Mouse (Mus musculus) lung, embryonic 14.5 days (tissue): Measurements from ENCODE around the gene Reep3. TPM values are rescaled to one million over a fixed set of nuclear protein-coding genes. Genes with fewer than 3 reads are reported as not detected.

Experiments
- ATAC-seq: fragments of 200-750 bp; cut with Nextera tagmentation; 2 replicates; pipeline ENCODE4 v1.8.0; 2017; ENCODE audit warnings: mild to moderate bottlenecking, moderate TSS enrichment, moderate library complexity; ENCODE audit not compliant: insufficient read depth
- DNase-seq: peaks from one replicate; pipeline ENCODE4 v3.0.0-alpha.2; 2015
- H3K27ac ChIP-seq: fragments of 300-500 bp; sonication (generic); 2 replicates; pipeline ENCODE4 v1.5.1; 2014; ENCODE audit warnings: low read depth, mild to moderate bottlenecking, moderate library complexity
- H3K27me3 ChIP-seq: fragments of 300-500 bp; sonication (generic); 2 replicates; pipeline ENCODE4 v1.6.1; 2014; ENCODE audit warnings: low read length, control low read depth; ENCODE audit not compliant: insufficient read depth
- H3K36me3 ChIP-seq: fragments of 300-500 bp; sonication (generic); 2 replicates; pipeline ENCODE4 v1.6.1; 2014; ENCODE audit warnings: control low read depth; ENCODE audit not compliant: insufficient read depth
- H3K4me1 ChIP-seq: fragments of 300-500 bp; sonication (generic); 2 replicates; pipeline ENCODE4 v1.6.1; 2014; ENCODE audit warnings: antibody characterized with exemption, control low read depth; ENCODE audit not compliant: insufficient read depth
- H3K4me2 ChIP-seq: fragments of 300-500 bp; sonication (generic); 2 replicates; pipeline ENCODE4 v1.6.1; 2014; ENCODE audit warnings: mild to moderate bottlenecking
- H3K4me3 ChIP-seq: fragments of 300-500 bp; sonication (generic); 2 replicates; pipeline ENCODE4 v1.5.1; 2014; ENCODE audit warnings: low read depth, low read length
- H3K9ac ChIP-seq: fragments of 300-500 bp; sonication (generic); 2 replicates; pipeline ENCODE4 v1.6.1; 2014
- H3K9me3 ChIP-seq: fragments of 300-500 bp; sonication (generic); 2 replicates; pipeline ENCODE4 v1.6.1; 2016; ENCODE audit warnings: low read depth, low read length, control low read depth
- CTCF ChIP-seq: IDR thresholded peaks from 2 replicates; pipeline ENCODE4 v1.5.1; 2016; ENCODE audit warnings: antibody characterized with exemption, low read depth
- WGBS: fragments of 180-500 bp; shearing (Covaris S2); extraction: QIAGEN DNeasy Blood & Tissue Kit; methylation state at CpG from one replicate; pipeline ENCODE4 v1.1.7; 2014; 5-methylcytosine and 5-hydroxymethylcytosine counted together
- polyA plus RNA-seq: library from polyadenylated mRNA; unstranded; fragments of >200 nt; fragmentation: Nextera tagmentation; extraction: Ambion mirVana; gene quantifications from 2 replicates; pipeline ENCODE4 v1.2.1, GENCODE M21; 2014

The Reep3 gene
- polyA plus RNA-seq, 1 experiment from 2014 or later, result 31.7 TPM

GRCm38 (mm10) chr10:67053475-67053874 lies 43.3 kb downstream of the Reep3 start:
- DNase-seq, result no peak
- Histone ChIP-seq H3K27ac (no peak overlapping the region), H3K4me1 (peaks cover 6% of the 10 kb centered on the region; the same call in 1 of the 2 replicates), H3K9me3 (no peaks in the 10 kb centered on the region), H3K4me3 (no peak overlapping the region), H3K9ac (no peak overlapping the region), H3K4me2 (no peak overlapping the region), H3K36me3 (no peaks in the 10 kb centered on the region), H3K27me3 (no peaks in the 10 kb centered on the region)
- 31% methylated on average over 9 of the region's 9 CpGs for WGBS
- ATAC-seq, result no peak
- TF ChIP-seq CTCF, result no peak

- ATAC-seq, result no peak
- DNase-seq, result no peak
- no peak for TF ChIP-seq CTCF
- WGBS, result 58% methylated on average over 9 of the region's 9 CpGs
- H3K4me1 ChIP-seq, result peaks cover 6% of the 10 kb centered on the region; the same call in 1 of the 2 replicates
- no peak overlapping the region for H3K4me3 ChIP-seq
- no peaks in the 10 kb centered on the region for H3K27me3 ChIP-seq
- no peak overlapping the region for H3K4me2 ChIP-seq
- H3K36me3 ChIP-seq, result no peaks in the 10 kb centered on the region
- no peak overlapping the region for H3K9ac ChIP-seq
- no peak overlapping the region for H3K27ac ChIP-seq
- no peaks in the 10 kb centered on the region for H3K9me3 ChIP-seq
These were observed 44.3 kb downstream of the Reep3 start for GRCm38 (mm10) chr10:67052429-67052828.

- Histone ChIP-seq H3K27ac (no peak overlapping the region), H3K4me1 (peaks cover 6% of the 10 kb centered on the region; the same call in 1 of the 2 replicates), H3K27me3 (no peaks in the 10 kb centered on the region), H3K4me3 (no peak overlapping the region), H3K36me3 (no peaks in the 10 kb centered on the region), H3K9me3 (no peaks in the 10 kb centered on the region), H3K9ac (no peak overlapping the region), H3K4me2 (no peak overlapping the region)
- DNase-seq, result no peak
- no peak for ATAC-seq
- 79% methylated on average over 5 of the region's 5 CpGs for WGBS
- no peak for TF ChIP-seq CTCF
These were observed 45.3 kb downstream of the Reep3 start for GRCm38 (mm10) chr10:67051466-67051865.

- Histone ChIP-seq H3K27ac (no peak overlapping the region), H3K36me3 (no peaks in the 10 kb centered on the region), H3K27me3 (no peaks in the 10 kb centered on the region), H3K9me3 (no peaks in the 10 kb centered on the region), H3K4me3 (no peak overlapping the region), H3K4me1 (peaks cover 6% of the 10 kb centered on the region; the same call in 1 of the 2 replicates), H3K9ac (no peak overlapping the region), H3K4me2 (no peak overlapping the region)
- ATAC-seq (no peak), DNase-seq (no peak)
- no peak for TF ChIP-seq CTCF
- WGBS, result 79% methylated on average over 7 of the region's 7 CpGs
These were observed 46.0 kb downstream of the Reep3 start for GRCm38 (mm10) chr10:67050766-67051165.

- Histone ChIP-seq H3K9ac (no peak overlapping the region), H3K27ac (no peak overlapping the region), H3K27me3 (no peaks in the 10 kb centered on the region), H3K4me1 (peaks cover 6% of the 10 kb centered on the region; the same call in 1 of the 2 replicates), H3K36me3 (no peaks in the 10 kb centered on the region), H3K4me3 (no peak overlapping the region), H3K4me2 (no peak overlapping the region), H3K9me3 (no peaks in the 10 kb centered on the region)
- DNase-seq, result no peak
- TF ChIP-seq CTCF, result no peak
- 95% methylated on average over 7 of the region's 7 CpGs for WGBS
- no peak for ATAC-seq
These were observed 47.1 kb downstream of the Reep3 start for GRCm38 (mm10) chr10:67049621-67050020.

GRCm38 (mm10) chr10:67048871-67049615 lies 47.7 kb downstream of the Reep3 start:
- WGBS, result 85% methylated on average over 13 of the region's 13 CpGs
- TF ChIP-seq CTCF, result no peak
- no peak for DNase-seq

GRCm38 (mm10) chr10:67047712-67048645 lies 48.8 kb downstream of the Reep3 start:
- WGBS, result 72% methylated on average over 18 of the region's 18 CpGs

More at GRCm38 (mm10) chr10:67048871-67049615, 47.7 kb downstream of the Reep3 start:
- no peak for ATAC-seq
- Histone ChIP-seq H3K9ac (no peak overlapping the region), H3K27ac (no peak overlapping the region), H3K4me3 (no peak overlapping the region), H3K9me3 (no peaks in the 10 kb centered on the region), H3K36me3 (no peaks in the 10 kb centered on the region), H3K4me2 (no peak overlapping the region), H3K27me3 (no peaks in the 10 kb centered on the region), H3K4me1 (peaks cover 6% of the 10 kb centered on the region; the same call in 1 of the 2 replicates)

More at GRCm38 (mm10) chr10:67047712-67048645, 48.8 kb downstream of the Reep3 start:
- Histone ChIP-seq H3K4me3 (no peak overlapping the region), H3K9me3 (no peaks in the 10 kb centered on the region), H3K9ac (no peak overlapping the region), H3K4me2 (no peak overlapping the region), H3K36me3 (no peaks in the 10 kb centered on the region), H3K27ac (no peak overlapping the region), H3K27me3 (no peaks in the 10 kb centered on the region), H3K4me1 (peaks cover 6% of the 10 kb centered on the region; the same call in 1 of the 2 replicates)
- DNase-seq (peak; percentile 35), ATAC-seq (peak; percentile 43; the same call in 1 of the 2 replicates)
- no peak for TF ChIP-seq CTCF
